Mouse (Mus musculus): ENCODE data around the gene Usp49. TPM values are rescaled to one million over a fixed set of nuclear protein-coding genes. Genes with fewer than 3 reads are reported as not detected.
"Not testable (repeated sequence)": the region's sequence is repeated elsewhere in the genome, so short reads cannot be mapped to it uniquely, and the experiment has no call there.

Usp49 gene
- total RNA-seq, 2 experiments from 2014 or later = 12.2 to 13.1 TPM

DNA sequence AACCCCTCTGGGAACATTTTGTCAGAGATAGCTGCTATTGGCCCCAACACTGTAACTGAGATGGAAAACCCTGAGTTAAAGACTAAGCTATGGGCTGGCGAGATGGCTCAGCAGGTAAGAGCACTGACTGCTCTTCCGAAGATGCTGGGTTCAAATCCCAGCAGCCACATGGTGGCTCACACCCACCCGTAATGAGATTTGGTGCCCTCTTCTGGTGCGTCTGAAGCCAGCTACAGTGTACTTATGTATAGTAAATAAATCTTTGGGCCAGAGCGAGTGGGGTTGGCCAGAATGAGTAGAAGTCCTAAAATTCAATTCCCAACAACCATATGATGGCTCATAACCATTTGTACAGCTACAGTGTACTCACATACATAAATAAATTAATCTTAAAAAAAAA lies 24.3 kb upstream of the Usp49 start:
- no peak for DNase-seq (ENCODE audit: low spot score in 2 of 2)

GRCm38 (mm10) chr17:47609182-47609581 lies 21.3 kb upstream of the Usp49 start:
- DNase-seq (ENCODE audit: low spot score in 2 of 2) = no peak

GRCm38 (mm10) chr17:47610849-47611660 lies 19.4 kb upstream of the Usp49 start, which contains the start of the genes Bysl, Med20 and Gm20517:
TSS of gene Bysl (minus strand) at chr17:47611492.
TSS of gene Med20 (plus strand) at chr17:47611582.
TSS of gene Gm20517 (plus strand) at chr17:47611589.
- peak; percentile 95 to 98 for DNase-seq (ENCODE audit: low spot score in 2 of 2)

GRCm38 (mm10) chr17:47611661-47611982 lies 18.9 kb upstream of the Usp49 start:
- no peak for DNase-seq (ENCODE audit: low spot score in 2 of 2)

DNA sequence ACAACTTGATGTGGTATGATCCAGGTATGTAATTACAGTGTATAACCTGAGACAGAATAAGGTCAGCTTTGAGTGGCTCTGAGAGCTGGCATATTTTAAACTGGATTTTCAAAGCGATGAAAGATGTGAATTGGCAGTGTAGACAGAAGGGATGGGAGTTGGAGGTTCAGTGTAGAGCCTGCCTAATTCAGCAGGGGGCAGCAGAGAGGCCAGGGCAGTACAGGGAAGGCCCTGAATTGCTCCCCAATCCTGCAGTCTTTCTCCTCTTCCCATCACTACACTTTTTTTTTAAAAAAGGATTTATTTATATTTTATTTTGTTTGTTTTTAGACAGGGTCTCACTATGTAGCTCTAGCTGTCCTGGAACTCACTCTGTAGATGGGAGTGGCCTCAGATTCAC lies 16.5 kb upstream of the Usp49 start:
- no peak for DNase-seq (ENCODE audit: low spot score in 2 of 2)

- no peak for DNase-seq (ENCODE audit: low spot score in 2 of 2)
Observed at GRCm38 (mm10) chr17:47616119-47616518, 14.4 kb upstream of the Usp49 start.

DNA sequence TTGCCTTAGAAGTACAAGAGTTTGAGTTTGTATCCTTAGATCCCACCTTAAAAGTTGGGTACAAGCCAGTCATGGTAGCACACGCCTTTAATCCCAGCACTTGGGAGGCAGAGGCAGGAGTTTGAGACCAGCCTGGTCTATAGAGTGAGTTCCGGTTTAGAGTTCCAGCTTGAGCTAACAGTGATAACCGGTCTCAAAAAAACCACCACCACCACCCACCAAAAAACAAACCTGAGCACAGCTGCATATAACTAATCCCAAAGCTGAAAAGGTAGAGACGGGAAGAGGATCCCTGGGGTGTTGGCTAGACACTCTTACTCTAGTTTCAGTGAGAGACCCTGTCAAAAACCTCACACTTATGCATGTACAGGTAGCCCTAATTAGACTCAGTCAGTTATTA lies 13.8 kb upstream of the Usp49 start:
- no peak for DNase-seq (ENCODE audit: low spot score in 2 of 2)

DNA sequence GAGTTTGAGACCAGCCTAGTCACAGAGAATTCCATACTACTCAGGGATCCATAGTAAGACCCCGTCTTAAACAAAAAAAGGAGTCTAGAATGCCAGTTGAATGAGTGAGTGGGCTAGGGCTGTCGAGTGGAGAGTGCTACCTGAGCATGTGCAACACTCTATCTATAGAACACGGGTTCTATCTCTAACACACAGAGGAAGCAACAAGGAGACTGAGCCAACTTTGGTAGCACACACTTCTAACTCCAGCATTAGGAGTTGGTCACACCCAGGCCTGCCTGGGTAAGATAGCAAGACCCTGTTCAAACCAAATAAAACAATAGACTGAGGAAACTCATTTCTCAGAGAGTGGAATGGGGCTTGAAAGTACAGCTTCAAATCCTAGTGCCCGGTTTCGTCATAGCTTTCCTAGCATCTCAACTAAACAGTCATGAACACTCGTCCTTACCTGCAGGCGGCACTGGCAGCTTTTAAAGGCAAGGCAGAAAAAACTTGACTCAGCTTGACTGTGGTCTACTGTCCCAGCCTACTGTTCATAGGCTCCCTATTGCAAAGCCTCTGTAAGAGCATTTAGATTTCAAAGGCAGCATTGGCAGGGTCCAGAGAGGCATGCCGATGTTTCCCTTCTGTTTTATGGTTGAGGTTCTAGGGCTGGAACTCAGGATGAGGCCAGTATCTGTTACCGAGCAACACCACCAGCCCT lies 12.7 kb upstream of the Usp49 start:
- DNase-seq (ENCODE audit: low spot score in 2 of 2) = no peak

DNA sequence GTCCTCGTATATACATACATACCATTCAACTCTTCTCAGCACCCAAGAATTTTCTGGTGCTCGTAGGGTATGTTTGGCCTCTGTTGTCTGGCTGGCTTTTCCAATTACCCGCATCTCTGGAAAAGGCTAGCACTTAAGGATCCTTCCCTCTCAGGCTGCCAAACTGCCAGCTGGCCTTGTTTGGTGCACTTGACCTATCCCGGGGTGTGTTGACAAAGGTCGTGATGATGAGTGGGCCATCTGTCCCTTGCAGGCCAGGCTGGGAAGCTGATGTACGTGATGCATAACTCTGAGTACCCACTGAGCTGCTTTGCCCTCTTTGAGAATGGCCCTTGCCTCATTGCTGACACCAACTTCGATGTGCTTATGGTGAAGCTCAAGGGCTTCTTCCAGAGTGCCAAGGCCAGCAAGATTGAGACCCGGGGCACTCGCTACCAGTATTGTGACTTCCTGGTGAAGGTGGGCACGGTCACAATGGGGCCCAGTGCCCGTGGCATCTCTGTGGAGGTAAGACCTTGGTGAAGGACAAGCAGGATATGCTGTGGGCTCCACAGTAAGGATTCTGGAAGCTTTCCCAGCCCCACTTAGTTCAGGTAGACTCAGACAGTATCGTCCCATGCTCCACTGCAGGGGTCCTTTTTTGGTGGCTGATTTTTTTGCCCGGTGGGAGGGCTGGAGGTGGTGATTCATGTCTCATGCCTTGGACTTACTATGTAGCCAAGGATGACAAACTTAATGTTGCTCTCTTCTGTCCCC lies 11.8 kb upstream of the Usp49 start:
- DNase-seq (ENCODE audit: low spot score in 2 of 2) = no peak

DNA sequence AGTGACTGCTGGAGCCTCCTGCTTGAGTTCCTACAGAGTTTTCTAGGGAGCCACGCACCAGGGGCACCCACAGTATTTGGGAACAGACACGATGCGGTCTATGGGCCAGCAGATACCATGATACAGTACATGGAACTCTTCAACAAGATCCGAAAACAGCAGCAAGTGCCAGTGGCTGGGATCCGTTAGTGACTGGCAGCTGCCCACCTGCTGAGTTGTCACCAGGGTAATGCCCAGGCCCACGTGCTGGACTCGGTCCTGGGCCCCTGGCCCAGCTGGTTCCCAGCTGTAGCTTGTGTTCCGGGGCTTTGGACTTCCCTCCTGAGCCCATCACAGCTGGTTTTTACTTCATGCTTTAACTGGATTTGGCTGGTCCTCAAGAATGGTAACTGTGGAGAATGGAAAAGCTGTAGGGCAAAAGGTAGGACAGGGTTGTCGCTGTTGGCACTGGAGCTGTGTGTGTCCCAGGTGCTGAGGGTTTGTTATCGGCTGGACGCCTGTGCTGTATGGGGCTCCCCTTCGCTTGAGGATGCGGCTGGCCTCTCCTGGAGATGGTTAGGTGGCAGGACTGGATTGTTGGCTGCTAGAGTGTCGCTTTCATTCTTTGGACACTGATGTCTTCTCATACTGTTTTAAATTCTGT lies 7.5 kb upstream of the Usp49 start:
- no peak for DNase-seq (ENCODE audit: low spot score in 2 of 2)

- not testable (repeated sequence) for DNase-seq (ENCODE audit: low spot score in 2 of 2)
Observed at GRCm38 (mm10) chr17:47624572-47624971, 5.9 kb upstream of the Usp49 start.

GRCm38 (mm10) chr17:47625088-47625487 lies 5.4 kb upstream of the Usp49 start:
- DNase-seq (ENCODE audit: low spot score in 2 of 2) = no peak

GRCm38 (mm10) chr17:47626031-47626430 lies 4.5 kb upstream of the Usp49 start:
- no peak for DNase-seq (ENCODE audit: low spot score in 2 of 2)

- no peak for DNase-seq (ENCODE audit: low spot score in 2 of 2)
Observed at GRCm38 (mm10) chr17:47627791-47628190, 2.7 kb upstream of the Usp49 start.

- DNase-seq (ENCODE audit: low spot score in 2 of 2) = peak; percentile 94 to 95
Observed at GRCm38 (mm10) chr17:47628851-47629676, 1.4 kb upstream of the Usp49 start.

DNA sequence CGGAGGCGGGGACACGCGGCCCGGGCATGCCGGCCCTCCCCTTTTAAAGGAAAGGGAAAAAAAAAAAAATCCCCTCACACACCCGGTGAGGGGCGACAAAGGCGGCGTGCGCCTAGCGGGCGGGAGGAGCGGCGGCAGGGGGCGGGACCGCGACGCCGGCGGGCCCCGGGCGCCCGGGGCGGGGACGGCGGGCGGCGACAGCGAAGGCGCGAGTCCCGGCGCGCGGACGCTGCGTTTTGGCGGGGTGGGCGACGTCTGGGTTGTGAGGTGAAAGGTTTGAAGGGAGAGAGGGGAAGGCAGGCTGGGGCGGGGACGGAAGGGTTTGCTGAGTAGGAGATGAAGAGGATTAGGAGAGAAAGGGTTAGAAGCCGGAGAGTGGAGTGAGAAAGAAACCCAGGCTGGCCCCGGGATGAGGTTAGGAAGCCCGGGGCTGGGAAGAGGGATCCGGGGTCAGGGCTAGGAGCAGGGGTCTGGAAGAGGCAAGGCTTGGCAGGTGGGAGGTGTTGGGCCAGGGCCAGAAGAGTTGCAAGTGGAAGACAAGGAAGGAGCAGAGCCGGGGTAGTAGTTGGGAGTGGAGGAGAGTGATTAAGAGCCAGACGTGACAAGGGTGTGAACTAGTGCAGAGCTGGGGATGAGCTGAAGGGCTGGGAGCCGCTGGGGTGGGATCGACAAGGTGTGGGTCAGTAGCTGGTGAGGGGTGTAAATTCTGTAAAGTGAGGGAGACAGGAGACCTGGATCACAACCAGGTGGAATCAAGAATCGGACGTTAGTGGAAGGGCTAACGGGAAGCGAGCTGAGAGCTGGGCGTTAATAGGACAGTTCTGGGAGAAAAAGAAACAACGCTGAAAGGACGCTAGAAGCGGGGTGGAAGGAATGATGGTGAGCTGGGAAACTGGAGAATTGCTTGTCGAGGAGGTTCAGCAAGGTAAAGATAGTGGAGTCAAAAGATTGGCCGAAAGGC lies 493 bp upstream of the Usp49 start:
- peak in 1 of 2 experiments; percentile 47 for DNase-seq (ENCODE audit: low spot score in 2 of 2)

GRCm38 (mm10) chr17:47632181-47632840 lies 1.8 kb downstream of the Usp49 start:
- DNase-seq (ENCODE audit: low spot score in 2 of 2) = no peak

DNA sequence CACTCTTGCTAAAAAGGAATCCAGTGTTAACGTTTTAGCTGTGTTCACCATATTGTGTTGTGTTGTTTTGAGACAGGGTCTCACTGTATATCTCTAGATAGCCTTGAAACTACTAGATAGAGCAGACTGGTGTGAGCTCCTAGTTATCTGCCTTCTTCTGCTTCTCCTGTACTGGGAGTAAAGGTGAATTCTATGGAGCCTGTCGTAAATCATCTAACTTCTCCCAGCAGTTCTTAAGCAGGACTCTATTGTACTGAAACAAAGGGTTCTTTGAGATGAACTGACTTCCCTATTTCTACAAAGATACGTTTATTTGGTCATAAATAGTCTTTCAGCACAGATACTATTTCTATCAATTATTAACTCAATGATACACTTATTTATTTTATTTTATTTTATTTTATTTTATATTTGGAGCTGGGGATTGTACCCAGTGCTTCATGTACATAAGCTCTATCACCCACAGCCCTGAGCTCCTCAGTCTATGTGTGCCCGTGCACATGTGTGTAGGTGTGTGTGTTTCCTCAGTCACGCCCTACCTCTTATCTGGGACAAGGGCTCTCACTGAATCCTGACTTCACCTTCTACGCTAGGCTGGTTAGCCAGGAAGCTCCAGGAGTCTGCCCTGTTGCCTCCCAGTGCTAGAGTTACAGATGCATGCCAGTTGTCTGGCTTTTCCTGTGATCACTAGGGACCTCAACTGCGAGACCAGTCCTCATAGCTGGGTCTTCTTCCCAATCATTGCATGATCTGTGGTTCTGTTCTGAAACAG lies 3.7 kb downstream of the Usp49 start:
- DNase-seq (ENCODE audit: low spot score in 2 of 2) = no peak
